Mouse (Mus musculus): ENCODE data around the gene Hist1h2af. TPM values are rescaled to one million over a fixed set of nuclear protein-coding genes. Genes with fewer than 3 reads are reported as not detected.

Hist1h2af gene
- polyA plus RNA-seq, 1 experiment, result 98.1 TPM

- no peak overlapping the region for H3ac ChIP-seq (ENCODE audit: control insufficient read depth, insufficient read length, low read depth)
- H3K4me3 ChIP-seq (ENCODE audit: insufficient read depth, poor library complexity, severe bottlenecking), result no peak overlapping the region
- TF ChIP-seq MYOD1 (IDR thresholded peaks at IDR 0.05; ENCODE audit: control insufficient read depth, insufficient read length, low read depth), result no peak
- TF ChIP-seq MYOG (IDR thresholded peaks at IDR 0.05; ENCODE audit: control insufficient read depth, extremely low read depth, insufficient read length), result no peak
- TF ChIP-seq CEBPB (IDR thresholded peaks at IDR 0.05; ENCODE audit: low read depth), result no peak
- no peak for TF ChIP-seq FOSL1 (IDR thresholded peaks at IDR 0.05; ENCODE audit: insufficient read depth, low read length, poor library complexity, severe bottlenecking)
- H3K36me3 ChIP-seq (ENCODE audit: control insufficient read depth, insufficient read depth), result no peaks in the 10 kb centered on the region
- H3K79me2 ChIP-seq (ENCODE audit: control insufficient read depth, insufficient read depth), result no peaks in the 10 kb centered on the region
- H3K79me3 ChIP-seq (ENCODE audit: low read depth), result no peaks in the 10 kb centered on the region
- no peaks in the 10 kb centered on the region for H3K27me3 ChIP-seq (ENCODE audit: control insufficient read depth, insufficient read depth, insufficient read length)
Measured at GRCm38 (mm10) chr13:23529480-23530165, 4.1 kb upstream of the Hist1h2af start.

GRCm38 (mm10) chr13:23530181-23530900 is 3.4 kb upstream of the Hist1h2af start:
- Histone ChIP-seq H3K27me3 (ENCODE audit: control insufficient read depth, insufficient read depth, insufficient read length) (no peaks in the 10 kb centered on the region), H3K4me3 (ENCODE audit: insufficient read depth, poor library complexity, severe bottlenecking) (peak overlapping the region; percentile 25), H3K36me3 (ENCODE audit: control insufficient read depth, insufficient read depth) (no peaks in the 10 kb centered on the region), H3K79me2 (ENCODE audit: control insufficient read depth, insufficient read depth) (no peaks in the 10 kb centered on the region), H3ac (ENCODE audit: control insufficient read depth, insufficient read length, low read depth) (peak overlapping the region; percentile 36), H3K79me3 (ENCODE audit: low read depth) (no peaks in the 10 kb centered on the region)
- TF ChIP-seq MYOD1 (IDR thresholded peaks at IDR 0.05; ENCODE audit: control insufficient read depth, insufficient read length, low read depth) (no peak), USF1 (IDR thresholded peaks at IDR 0.05; ENCODE audit: low read depth) (no peak), MYOG (IDR thresholded peaks at IDR 0.05; ENCODE audit: control insufficient read depth, extremely low read depth, insufficient read length) (no peak), CEBPB (IDR thresholded peaks at IDR 0.05; ENCODE audit: low read depth) (no peak), CTCF (IDR thresholded peaks at IDR 0.05; ENCODE audit: control insufficient read depth, insufficient read depth, insufficient read length) (no peak), FOSL1 (IDR thresholded peaks at IDR 0.05; ENCODE audit: insufficient read depth, low read length, poor library complexity, severe bottlenecking) (no peak), MAX (IDR thresholded peaks at IDR 0.05) (no peak)

DNA sequence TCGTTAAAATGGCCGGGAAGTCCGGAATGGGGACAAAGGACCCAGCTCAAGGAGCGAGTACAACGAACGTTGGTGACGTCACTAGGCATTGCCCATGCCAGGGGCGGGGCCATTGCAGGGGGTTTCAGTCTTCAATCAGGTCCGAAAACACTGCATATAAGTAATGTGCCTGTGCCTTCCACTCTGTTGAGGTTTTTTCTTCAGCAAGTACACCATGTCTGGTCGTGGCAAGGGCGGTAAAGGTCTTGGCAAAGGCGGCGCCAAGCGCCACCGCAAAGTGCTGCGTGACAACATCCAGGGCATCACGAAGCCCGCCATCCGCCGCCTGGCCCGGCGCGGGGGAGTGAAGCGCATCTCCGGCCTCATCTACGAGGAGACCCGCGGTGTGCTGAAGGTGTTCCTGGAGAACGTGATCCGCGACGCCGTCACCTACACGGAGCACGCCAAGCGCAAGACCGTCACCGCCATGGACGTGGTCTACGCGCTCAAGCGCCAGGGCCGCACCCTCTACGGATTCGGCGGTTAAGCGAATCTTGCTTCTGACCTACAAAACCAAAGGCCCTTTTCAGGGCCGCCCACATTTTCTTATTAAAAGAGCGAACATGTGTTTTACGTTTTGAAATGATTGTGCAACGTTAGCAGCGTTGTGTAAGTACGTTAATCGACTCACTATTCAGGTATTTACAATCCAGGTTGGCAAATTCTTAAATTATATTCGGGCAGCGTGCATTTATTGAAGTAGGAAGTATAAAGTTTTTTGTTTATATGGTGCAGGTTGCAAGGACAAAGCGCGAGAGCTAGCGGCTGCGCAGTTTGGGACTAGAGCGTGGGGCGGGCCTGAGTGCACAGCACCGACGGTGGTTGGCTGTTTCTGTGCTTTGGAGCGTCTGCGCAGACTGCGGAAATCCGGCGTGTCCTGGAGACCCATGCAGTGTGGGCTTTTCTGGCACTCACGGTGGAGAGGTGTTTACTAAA is 2.5 kb upstream of the Hist1h2af start, which contains the start of gene Hist1h4h:
Hist1h4h (plus strand) TSS at position 150 of the 975 bp plus-strand sequence.
- TF ChIP-seq FOSL1 (IDR thresholded peaks at IDR 0.05; ENCODE audit: insufficient read depth, low read length, poor library complexity, severe bottlenecking) (no peak), CEBPB (IDR thresholded peaks at IDR 0.05; ENCODE audit: low read depth) (peak; percentile 92)
- no peaks in the 10 kb centered on the region for H3K36me3 ChIP-seq (ENCODE audit: control insufficient read depth, insufficient read depth)
- H3ac ChIP-seq (ENCODE audit: control insufficient read depth, insufficient read length, low read depth), result peak within 1 kb of the TSS; percentile 56
- H3K79me2 ChIP-seq (ENCODE audit: control insufficient read depth, insufficient read depth), result peaks cover 4% of the 10 kb centered on the region
- H3K27me3 ChIP-seq (ENCODE audit: control insufficient read depth, insufficient read depth, insufficient read length), result no peaks in the 10 kb centered on the region
- no peaks in the 10 kb centered on the region for H3K79me3 ChIP-seq (ENCODE audit: low read depth)
- peak within 1 kb of the TSS; percentile 25 for H3K4me3 ChIP-seq (ENCODE audit: insufficient read depth, poor library complexity, severe bottlenecking)

DNA sequence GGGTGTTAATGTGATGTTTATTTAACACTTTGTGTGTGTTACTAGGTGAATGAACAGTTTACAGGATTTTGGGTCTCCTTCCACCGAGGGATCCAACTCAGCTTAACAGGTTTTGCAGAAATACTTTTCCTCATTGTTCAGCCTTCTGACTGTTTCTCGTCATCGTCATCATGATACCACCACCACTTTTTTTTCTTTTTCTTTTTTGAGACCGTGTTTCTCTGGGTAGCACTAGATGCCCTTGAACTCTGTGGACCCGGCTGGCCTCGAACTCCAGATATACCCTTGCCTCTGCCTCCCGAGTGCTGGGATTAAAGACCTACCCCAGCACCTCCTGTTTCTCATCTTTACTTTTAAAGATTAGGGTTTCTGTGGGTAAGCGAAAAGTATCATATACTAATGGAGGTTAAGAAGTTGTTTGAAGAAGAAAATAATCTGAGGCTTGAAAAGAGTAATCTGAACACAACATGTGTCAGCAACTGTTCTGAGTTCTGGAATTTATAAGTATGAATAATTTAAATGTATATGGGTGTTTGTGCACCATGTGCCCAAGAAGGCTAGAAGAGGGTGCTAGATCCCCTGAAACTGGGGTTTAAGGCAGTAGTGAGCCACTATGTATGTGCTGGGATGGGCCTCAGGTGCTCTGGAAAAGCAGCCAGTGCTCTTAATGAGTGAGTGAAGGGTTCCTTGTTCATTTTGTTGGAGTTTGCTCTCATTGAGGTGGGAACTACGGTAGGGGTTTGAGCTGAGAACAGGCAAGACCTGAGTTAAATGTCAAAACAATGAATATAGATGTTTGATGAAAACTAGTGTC is 1.2 kb upstream of the Hist1h2af start:
- no peak for TF ChIP-seq MAX (IDR thresholded peaks at IDR 0.05)
- TF ChIP-seq MYOD1 (IDR thresholded peaks at IDR 0.05; ENCODE audit: control insufficient read depth, insufficient read length, low read depth), result no peak
- TF ChIP-seq MYOG (IDR thresholded peaks at IDR 0.05; ENCODE audit: control insufficient read depth, extremely low read depth, insufficient read length), result no peak
- TF ChIP-seq CTCF (IDR thresholded peaks at IDR 0.05; ENCODE audit: control insufficient read depth, insufficient read depth, insufficient read length), result no peak
- no peak for TF ChIP-seq CEBPB (IDR thresholded peaks at IDR 0.05; ENCODE audit: low read depth)
- TF ChIP-seq FOSL1 (IDR thresholded peaks at IDR 0.05; ENCODE audit: insufficient read depth, low read length, poor library complexity, severe bottlenecking), result no peak
- no peak for TF ChIP-seq USF1 (IDR thresholded peaks at IDR 0.05; ENCODE audit: low read depth)
- Histone ChIP-seq H3ac (ENCODE audit: control insufficient read depth, insufficient read length, low read depth) (peak overlapping the region; percentile 70), H3K27me3 (ENCODE audit: control insufficient read depth, insufficient read depth, insufficient read length) (no peaks in the 10 kb centered on the region), H3K36me3 (ENCODE audit: control insufficient read depth, insufficient read depth) (no peaks in the 10 kb centered on the region), H3K79me2 (ENCODE audit: control insufficient read depth, insufficient read depth) (peaks cover 17% of the 10 kb centered on the region), H3K4me3 (ENCODE audit: insufficient read depth, poor library complexity, severe bottlenecking) (peak overlapping the region; percentile 25), H3K79me3 (ENCODE audit: low read depth) (no peaks in the 10 kb centered on the region)

All from C2C12 (cell line).